Mouse (Mus musculus): ENCODE data around the gene Gpr180. TPM values are rescaled to one million over a fixed set of nuclear protein-coding genes. Genes with fewer than 3 reads are reported as not detected.

The Gpr180 gene
- polyA plus RNA-seq (2017; shearing (Covaris generic)): 10 to 100 TPM; 27.1 to 29.3 TPM

GRCm38 (mm10) chr14:118136744-118137452 is at the start of gene Gpr180:
Gene Gpr180 (plus strand): TSS chr14:118137158.

GRCm38 (mm10) chr14:118132642-118132977 is 4.3 kb upstream of the Gpr180 start, which contains the start of gene Tgds:
Gene Tgds (minus strand): TSS chr14:118132755.

Other genes with a start within 250 kb of the Gpr180 start
- gene Dct, start 84.9 kb upstream of the Gpr180 start, polyA plus RNA-seq (2017; shearing (Covaris generic)): 1 to 10 TPM in 1 of 2 experiments, under 1 TPM in 1; 0.12 to 1.3 TPM
- 10 to 100 TPM; 23.1 to 37.5 TPM for gene Tgds, start 4.4 kb upstream of the Gpr180 start, polyA plus RNA-seq (2017; shearing (Covaris generic))
- gene Sox21, start 99.9 kb downstream of the Gpr180 start, polyA plus RNA-seq (2017; shearing (Covaris generic)): under 1 TPM in 1 of 2 experiments, not detected in 1; 0.42 TPM
- not detected for gene Gm9376, start 129.8 kb downstream of the Gpr180 start, polyA plus RNA-seq (2017; shearing (Covaris generic))